Mouse (Mus musculus) spleen, adult 2 months (tissue): Measurements from ENCODE around the gene Adss.

Experiments
- CTCF ChIP-seq: fragments of 200-500 bp; IDR thresholded peaks from 2 replicates; pipeline ENCODE4 v1.5.1; 2011; ENCODE audit warnings: mild to moderate bottlenecking, inconsistent platforms; ENCODE audit not compliant: insufficient read depth, insufficient read length, insufficient replicate concordance; ENCODE audit errors: extremely low read depth
- POLR2A ChIP-seq: fragments of 200-500 bp; IDR thresholded peaks from 2 replicates; pipeline ENCODE4 v1.6.1; 2011; ENCODE audit warnings: low read depth, low read length, inconsistent platforms

DNA sequence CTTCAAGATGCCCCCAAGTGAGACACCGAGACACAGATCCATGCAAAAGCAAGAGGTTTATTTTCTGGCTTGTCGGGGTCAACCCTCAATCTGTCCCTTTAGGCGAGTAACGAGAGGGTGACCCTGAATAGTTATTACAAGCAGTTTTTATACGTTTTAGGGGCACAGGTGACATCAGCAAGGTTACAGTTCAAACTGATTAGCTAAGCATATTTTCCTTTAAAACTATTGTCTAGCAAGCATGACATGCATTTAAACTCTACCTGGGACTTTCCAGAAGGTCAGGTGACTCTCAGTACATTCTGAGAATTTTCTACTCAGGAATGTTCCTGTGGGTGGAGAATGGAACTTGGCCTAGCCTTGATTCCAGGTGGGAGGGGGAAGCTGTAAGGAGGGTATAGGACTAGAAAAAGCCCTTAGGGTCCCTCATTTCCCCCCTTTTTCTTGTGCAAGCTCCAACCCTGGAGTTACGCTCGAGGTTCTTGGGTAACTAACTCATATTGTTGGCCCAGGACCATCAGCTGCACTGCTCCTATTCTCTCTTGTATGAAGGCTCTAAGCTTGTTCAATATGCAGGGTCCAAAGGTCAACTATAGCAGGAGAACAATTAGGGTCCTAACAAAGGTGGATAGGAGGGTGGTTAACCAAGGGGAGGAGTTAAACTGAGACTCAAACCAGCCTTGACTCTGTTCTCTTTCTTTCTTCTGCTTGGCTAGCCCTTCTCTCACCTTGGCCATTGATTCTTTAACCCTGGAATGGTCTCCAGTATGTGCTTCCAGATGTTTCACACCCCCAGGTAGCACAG, 51.6 kb downstream of the Adss start:
- TF ChIP-seq POLR2A = no peak
- no peak for TF ChIP-seq CTCF
